Mouse (Mus musculus): Measurements from ENCODE around the gene Dgki. TPM values are rescaled to one million over a fixed set of nuclear protein-coding genes. Genes with fewer than 3 reads are reported as not detected.

Gene Dgki
- total RNA-seq, 2 experiments from 2014 or later: 0.20 to 0.29 TPM

DNA sequence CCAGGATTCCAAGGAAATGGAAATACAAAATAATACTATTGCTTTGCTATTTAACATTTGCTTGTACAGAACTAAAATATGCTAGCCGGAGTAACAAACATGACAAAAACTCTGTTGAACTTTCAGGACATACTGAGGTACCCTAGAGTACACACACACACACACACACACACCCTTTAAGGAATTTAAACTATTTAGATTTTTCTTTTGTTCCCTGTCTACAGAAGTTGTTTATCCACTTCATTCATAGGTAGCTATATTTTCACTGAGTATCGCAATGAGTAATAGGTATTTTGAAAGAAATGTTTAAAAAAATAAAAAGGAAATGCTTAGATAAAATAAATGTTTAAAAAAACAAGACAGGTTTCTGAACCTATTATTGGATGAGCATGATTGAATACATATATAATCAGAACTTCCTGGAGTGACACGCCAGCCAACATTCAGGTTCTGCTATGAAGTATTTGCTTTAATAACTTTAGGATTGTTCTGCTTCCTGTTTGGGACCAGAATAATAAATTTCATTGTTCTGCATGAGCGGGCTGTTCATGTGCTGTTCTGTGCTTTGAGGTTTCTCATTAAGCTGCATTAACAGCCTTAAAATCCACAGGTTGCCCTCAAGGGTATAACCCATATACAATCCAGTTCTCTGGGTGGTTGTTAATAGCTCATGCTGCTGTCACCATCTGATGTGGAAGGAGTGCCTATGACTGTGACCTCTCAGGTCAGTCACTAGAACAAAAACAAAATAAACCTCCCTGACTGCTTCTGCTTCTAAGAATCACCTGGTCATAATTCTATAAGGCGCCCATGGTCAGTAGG is 457.7 kb downstream of the Dgki start:
- no peak for DNase-seq (ENCODE audit: low spot score)
- intact Hi-C loops (cut with DNase I): no loop called here

GRCm38 (mm10) chr6:36841701-36842100 is 458.3 kb downstream of the Dgki start:
- intact Hi-C loops (cut with DNase I): no loop called here
- no peak for DNase-seq (ENCODE audit: low spot score)

GRCm38 (mm10) chr6:36841174-36841573 is 458.8 kb downstream of the Dgki start:
- intact Hi-C loops (cut with DNase I): no loop called here
- DNase-seq (ENCODE audit: low spot score): no peak

DNA sequence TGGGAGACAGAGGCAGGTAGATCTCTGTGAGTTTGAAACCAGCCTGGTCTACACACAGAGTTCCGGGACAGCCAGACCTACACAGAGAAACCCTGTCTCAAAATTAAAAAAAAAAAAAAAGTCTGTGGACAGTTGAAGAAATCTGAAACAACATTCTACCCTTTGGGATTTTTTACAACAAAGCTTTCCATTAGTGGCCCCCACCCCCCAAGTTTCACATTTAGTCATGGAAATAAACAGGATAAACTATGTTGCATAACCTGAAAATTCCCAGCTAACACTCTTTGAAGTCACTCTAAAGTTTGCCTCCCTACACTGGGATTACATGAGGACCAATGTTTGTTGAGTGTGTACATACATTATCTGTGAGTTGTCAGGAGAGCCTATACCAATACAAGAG is 461.2 kb downstream of the Dgki start:
- intact Hi-C loops (cut with DNase I): no loop called here
- DNase-seq (ENCODE audit: low spot score): no peak

DNA sequence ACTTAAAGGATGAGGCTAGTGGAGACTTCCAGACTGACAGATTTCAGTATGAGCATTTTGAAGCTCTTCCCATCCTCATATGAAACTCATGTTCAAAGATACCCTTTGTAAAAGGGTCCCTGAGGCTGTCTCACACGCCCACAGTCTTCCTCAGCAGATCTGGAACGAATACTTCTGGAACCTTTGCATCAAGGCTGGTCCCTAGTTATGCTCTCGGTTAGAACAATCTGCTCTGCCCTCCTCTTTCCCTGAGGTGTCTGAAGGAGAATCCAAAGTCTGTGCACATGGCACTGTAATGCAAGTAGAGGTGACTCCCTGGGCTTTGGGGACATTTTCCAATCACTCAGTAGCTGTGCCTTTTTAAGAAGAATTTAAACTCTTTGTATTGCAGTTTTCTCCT is 464.6 kb downstream of the Dgki start:
- no peak for DNase-seq (ENCODE audit: low spot score)
- intact Hi-C loops (cut with DNase I): no loop called here

DNA sequence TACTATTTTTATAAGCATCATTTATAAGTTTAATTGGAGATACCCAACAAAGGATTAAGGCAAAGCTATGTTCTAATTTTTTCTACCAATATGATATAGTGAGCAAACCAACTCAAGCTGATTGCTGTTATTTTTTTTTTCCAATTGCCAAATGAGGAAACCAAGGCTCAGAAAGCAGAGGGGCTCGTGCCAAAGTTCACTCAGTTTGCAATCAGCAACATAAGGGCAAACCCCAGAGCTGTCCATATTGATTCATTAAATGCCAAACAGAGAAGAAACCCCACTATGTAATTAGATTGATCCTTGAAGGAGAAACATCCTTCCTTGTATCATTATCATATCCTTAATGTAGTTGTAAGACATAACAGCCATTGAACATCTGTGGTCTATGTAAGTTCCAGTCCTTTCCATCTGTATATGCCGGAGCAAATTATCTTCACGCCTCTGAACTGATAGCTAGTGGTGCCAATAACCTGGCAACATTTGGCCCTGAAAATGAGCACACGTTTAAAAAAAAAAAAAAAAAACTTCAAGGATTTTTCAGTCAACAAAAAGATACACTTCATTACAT is 465.2 kb downstream of the Dgki start:
- intact Hi-C loops (cut with DNase I): no loop called here

GRCm38 (mm10) chr6:36832681-36833080 is 467.3 kb downstream of the Dgki start:
- DNase-seq (ENCODE audit: low spot score): no peak
- intact Hi-C loops (cut with DNase I): no loop called here

More for the DNA sequence above, 465.2 kb downstream of the Dgki start:
- no peak for DNase-seq (ENCODE audit: low spot score)

GRCm38 (mm10) chr6:36832207-36832606 is 467.8 kb downstream of the Dgki start:
- no peak for DNase-seq (ENCODE audit: low spot score)
- intact Hi-C loops (cut with DNase I): no loop called here

- no peak for DNase-seq (ENCODE audit: low spot score)
- intact Hi-C loops (cut with DNase I): no loop called here
These were observed 469.5 kb downstream of the Dgki start for GRCm38 (mm10) chr6:36830371-36830925.

- no peak for DNase-seq (ENCODE audit: low spot score)
- intact Hi-C loops (cut with DNase I): loop anchor here (5.0 kb wide), 1 partner anchor 83 kb away; no protein-coding TSS in a partner anchor
These were observed 480.3 kb downstream of the Dgki start for GRCm38 (mm10) chr6:36819784-36820050.

DNA sequence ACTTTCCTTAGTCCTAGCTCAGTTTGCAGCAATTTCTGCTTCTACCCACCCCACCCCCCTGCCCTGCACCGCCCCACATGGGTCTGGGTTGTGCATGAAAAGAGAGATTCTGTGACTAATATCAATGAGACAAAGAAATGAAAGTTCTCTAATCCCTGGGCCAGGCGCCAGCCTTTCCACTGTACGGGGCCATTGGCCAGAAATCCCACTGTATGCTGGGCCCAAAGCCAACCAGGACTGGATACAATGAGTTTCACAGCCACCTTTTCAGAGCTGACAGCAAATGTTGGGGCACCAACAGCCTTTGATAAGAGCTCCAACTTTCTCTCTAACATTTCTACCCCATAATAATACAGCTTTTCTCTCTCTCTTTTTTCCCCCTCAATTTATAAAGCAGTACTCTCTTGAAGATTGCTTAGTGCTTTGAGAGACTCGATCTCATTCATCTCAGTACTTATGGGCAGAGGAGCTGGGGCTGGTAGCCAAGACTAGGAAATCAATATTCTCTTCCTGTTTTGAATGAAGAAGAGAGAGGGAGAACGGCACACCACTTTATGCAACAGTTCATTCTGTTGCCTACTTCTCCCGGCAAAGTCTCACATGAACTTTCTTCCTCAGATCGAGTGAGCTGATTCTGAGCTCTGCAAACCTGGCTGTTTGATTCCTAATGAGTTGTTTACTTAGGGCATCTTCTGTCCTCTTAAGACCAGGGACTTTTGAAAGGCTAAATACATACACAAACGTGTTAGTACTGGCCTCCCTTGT is 480.8 kb downstream of the Dgki start:
- intact Hi-C loops (cut with DNase I): loop anchor here (5.0 kb wide), 1 partner anchor 83 kb away; no protein-coding TSS in a partner anchor
- peak; percentile 43 for DNase-seq (ENCODE audit: low spot score)

DNA sequence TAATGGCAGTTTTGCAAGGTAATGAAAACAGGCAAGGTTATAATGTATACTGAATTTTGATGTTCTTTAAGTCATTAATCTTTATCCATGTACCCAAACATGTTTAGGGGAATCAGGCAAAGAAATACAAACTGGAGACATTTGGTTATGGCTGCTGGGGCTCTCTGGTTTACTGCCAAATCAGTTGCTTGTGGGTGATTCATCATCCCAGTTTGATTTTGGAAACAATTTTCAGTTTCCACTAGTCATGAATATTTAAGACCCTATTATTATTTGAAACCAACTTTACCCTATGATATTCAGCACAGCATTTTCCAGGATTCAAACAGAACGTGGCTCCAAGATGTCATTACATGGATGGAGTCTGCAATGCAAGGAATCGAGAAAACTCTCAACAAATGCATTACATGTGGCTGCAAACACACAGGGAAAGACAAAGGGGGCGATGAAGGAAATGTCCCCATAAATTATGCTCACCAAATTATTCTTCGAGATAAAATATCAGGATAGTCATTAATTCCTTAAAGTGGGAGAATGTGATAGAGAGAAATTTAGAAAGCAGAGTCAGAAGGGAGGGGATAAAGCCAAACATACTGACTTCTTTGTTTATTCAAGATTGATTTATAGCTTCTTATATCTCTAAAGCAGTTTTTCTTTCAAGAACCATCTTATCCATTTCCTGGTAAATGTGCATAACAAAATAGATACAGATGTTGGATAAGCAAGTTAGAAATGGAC is 481.5 kb downstream of the Dgki start:
- intact Hi-C loops (cut with DNase I): loop anchor here (5.0 kb wide), 1 partner anchor 84 kb away; no protein-coding TSS in a partner anchor
- no peak for DNase-seq (ENCODE audit: low spot score)

DNA sequence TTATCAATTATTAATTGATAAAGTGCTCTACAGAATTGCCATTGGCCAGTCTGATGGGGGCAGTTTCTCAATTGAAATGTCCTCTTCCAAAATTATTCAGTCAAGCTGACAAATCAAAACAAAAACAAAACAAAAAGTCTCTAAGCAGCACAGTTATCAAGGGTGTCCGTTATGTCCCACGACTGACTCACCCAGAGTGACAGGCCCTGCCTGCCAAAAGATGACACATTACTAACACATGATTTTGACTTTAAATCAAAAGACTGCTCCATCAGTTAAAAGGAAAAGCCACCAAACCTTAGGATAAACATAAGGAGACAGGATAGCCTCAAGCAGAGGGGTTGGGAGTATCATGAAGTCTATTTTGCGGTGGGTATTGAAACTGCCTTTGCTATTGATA is 483.3 kb downstream of the Dgki start:
- no peak for DNase-seq (ENCODE audit: low spot score)
- intact Hi-C loops (cut with DNase I): loop anchor here (5.0 kb wide), 1 partner anchor 86 kb away; no protein-coding TSS in a partner anchor

DNA sequence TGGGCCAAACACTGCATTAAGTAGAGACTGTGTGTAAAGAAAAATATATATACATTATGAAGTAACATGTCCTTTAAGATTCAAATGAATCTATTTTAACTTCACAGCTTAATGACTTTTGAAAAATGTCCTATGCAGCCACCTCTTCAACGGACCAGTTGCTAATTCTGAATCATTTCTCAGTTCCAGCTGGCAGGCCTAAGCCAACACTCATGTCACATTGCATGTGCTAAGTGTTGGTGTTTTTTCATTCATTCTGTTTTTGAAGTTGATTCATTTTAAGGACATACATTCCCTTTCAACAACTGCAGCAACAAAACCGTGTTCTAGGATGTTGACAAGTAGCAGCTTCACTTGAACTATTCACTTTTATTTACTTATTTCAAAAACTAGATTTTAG is 484.0 kb downstream of the Dgki start:
- intact Hi-C loops (cut with DNase I): loop anchor here (5.0 kb wide), 1 partner anchor 86 kb away; no protein-coding TSS in a partner anchor
- no peak for DNase-seq (ENCODE audit: low spot score)

DNA sequence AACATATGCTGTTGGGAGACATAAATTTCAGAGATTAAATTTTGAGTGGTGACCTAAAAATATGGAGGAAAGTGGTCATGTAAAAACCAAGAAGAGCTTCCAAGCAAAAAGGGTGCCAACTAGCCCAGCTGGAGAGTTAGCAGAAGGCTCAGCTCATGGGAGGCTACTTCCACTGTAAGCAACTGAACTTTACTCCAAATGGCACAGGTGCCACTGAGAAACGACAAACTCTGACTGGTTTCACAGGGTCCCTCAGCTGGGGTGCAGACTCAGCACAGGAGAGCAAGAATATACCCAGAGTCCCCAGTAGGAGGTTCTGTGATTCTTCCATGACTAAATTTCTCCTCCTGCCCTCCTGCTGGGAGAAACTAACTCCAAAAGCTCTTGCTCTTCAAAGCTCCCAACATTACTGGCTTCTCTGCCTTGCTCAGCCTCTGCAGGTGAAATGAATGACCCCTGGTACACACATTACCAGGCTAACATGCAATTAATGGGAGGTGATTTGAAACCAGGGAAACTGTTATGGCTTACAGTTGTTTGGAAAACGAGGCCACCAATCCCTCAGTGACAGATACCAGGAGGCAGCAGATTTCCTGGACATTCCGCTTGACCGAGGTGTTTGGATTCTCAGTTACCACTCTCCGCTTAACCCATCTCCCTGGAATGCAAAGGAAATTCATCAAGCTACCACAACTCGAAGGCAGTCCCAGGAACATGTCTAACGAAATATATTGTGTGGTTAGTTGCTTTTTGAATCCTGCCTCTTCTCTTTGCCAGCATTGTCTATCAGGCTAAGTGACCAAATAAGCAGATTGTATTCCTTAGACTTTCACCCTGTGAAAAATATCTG is 487.1 kb downstream of the Dgki start:
- intact Hi-C loops (cut with DNase I): no loop called here
- DNase-seq (ENCODE audit: low spot score): no peak

- no peak for DNase-seq (ENCODE audit: low spot score)
- intact Hi-C loops (cut with DNase I): no loop called here
These were observed 489.5 kb downstream of the Dgki start for GRCm38 (mm10) chr6:36810448-36810847.

DNA sequence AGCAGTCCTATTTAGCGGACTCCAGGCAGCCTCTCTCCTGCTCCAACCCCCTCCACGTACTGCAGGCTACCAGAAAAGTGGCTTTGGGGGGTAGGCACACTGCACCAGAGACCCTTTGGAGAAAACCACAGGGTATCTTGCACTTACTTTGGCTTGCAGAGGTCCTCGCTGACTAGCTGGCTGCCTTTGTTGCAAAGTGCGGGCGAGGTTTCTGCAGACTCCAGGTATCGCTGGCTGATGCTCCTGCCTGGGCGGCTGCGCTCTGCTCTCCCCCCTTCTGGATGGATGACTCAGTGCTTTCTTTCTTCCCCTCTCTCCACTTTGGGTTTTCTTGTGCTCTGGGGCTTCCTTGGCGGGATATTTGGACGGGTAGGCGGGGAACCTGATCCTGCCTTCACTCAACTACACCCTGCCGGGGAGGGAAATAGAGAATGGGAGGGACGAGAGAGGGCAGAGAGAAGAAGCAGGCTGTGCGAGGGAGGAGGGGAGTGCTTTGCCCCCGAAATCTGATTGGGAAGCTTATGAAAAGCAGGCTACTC is 490.2 kb downstream of the Dgki start, which contains the start of gene Ptn:
Ptn (minus strand) TSS at position 474 of the 539 bp plus-strand sequence.
- intact Hi-C loops (cut with DNase I): no loop called here

GRCm38 (mm10) chr6:36809311-36809726 is 490.7 kb downstream of the Dgki start:
- DNase-seq (ENCODE audit: low spot score): no peak
- intact Hi-C loops (cut with DNase I): no loop called here

More for the DNA sequence above, 490.2 kb downstream of the Dgki start, which contains the start of gene Ptn:
- peak; percentile 6 for DNase-seq (ENCODE audit: low spot score)
